Mouse (Mus musculus) stomach, postnatal 0 days (tissue): ENCODE data around the gene Dtnbp1.
A peak's percentile ranks its signal among the peaks of the same experiment; 100 is the strongest.

Experiments used
- CTCF ChIP-seq: IDR thresholded peaks from 2 replicates; pipeline ENCODE4 v1.5.1; 2016; ENCODE audit warnings: antibody characterized with exemption, low read depth, mild to moderate bottlenecking, moderate library complexity
- EP300 ChIP-seq: optimal IDR thresholded peaks from 2 replicates; pipeline ENCODE3; 2016; ENCODE audit warnings: antibody characterized with exemption

DNA sequence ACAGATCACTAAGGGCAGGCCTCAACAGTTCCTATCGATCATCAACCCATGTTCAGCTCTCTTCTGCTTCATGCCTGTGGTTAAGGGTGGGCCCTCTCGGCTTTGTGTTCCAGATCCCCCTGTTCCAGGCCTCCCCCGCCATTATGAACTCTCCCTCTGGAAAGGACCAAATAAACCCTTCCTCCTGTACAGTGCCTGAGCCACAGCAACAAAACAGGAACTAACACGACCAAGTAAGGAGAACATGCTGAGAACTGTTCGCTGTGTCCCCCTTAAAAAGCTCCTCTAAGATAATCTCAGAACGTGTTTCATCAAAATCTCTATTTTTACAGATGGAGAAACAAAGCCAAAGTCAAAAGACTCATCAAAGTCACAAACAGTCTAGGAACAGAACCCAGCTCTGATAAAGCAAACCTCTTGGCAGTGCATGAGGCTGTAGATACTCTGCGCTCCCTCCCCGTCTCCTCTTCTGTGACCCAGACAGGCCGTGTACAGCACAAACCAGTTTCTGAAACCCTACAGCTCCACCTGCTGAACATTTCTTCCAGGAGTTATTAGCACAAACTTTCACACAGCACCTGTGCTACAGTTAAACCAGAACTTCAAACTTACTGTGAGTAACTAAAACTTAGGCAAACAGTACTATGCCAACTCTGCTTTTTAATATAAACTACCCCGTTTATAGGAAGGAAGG is 49.4 kb downstream of the Dtnbp1 start:
- TF ChIP-seq EP300 (no peak), CTCF (peak; percentile 73)
